Mouse (Mus musculus) right cerebral cortex, postnatal 10 days (tissue): ENCODE measurements around the gene Cpt1b.

ENCODE experiments used
- DNase-seq, 2 experiments: peaks; one replicate each; pipeline ENCODE4 v3.0.0; 2021; ENCODE audit warnings: low spot score in 2 of 2

Cpt1b gene

DNA sequence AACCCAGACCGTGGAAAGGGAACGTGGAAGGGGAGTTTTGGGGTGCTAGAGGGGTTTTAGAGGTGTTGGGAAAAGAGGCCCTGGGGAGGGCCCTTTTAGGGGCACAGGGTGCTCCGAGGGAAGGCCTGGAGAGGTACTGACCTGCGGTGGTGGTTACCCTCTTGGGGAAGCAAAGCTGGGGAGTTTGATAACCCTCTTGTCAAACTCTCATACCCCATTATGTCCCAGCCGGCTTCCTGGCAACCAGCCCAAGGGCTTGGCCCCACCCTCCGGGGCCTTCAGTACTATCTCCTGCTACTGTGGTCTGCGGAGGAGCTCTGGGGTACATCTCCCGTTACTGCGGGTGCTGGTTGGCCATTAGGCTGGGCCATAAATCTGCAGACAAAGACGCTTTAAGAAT lies 46.2 kb downstream of the Cpt1b start:
- no peak for DNase-seq

DNA sequence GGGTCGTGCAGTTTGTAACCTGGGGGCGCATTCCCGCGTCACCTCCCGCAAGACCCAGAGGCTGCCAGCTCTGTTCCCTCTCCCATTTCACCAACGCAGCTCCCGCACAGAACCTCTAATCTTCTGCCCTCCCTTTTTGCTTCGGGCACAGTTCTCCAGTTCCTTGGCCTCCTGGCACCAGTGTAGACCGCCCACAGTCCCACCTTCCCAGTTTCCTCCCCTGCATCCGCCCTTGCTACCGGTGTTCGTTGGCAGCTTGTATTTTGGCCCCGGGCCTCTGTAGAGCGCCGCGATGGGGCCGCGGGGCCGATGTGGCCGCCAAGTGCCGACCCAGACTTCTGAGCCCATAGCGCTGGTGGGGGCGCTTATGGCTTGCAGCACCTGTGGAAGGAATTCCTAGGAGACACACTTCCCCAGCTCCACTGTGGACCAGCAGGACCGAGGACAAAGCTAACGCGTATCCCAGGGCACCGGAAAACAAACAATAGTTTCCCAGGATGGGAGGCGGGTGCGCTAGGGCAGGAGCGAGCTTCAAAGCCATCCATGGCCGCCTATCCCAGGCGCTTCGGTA lies 46.7 kb downstream of the Cpt1b start, which contains the start of gene Odf3b:
Gene Odf3b (minus strand): TSS at position 452 of the 571 bp plus-strand sequence.
- DNase-seq, result no peak

DNA sequence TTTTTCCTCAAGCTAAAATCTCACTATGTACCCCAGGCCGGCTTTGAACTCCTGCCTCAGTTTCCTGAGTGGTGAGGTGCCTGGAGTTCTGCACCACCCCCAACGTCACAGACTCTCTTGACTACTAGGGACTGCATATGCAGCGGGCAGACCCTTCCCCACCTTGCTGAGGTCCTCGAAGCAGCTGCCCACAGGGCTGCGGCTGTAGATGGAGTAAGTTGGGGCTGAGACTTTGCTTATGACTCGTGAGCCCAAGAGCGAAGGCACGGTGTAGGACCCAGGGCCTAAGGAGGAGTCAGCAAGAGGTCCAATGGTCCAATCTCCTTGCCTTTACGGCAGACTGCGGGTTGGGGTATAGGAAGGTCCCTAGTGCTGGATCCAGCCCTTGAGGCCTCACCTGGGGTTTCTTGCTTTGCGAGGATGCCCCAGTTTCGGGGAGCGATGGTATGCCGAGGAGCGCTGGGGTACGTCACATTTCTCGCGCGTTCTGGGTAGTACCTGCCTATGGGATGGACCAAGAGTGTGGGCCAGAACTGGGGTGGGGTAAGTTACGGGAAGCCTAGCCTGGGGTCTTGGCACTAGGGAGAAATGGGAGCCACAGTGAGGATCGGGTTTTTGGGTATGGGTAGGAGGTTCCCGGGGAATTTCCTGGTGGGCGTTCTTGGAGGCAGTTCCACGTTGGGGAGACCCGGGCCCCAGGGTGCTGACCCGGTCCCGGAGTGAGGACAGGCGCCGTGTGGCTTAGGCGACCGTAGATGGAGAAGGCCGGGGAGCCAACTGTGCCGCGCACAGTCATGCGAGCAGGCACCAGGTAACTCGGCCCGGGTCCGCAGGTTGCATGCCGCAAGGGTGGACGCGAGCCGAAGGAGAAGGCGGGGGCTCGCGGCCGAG lies 47.5 kb downstream of the Cpt1b start:
- DNase-seq, result no peak

DNA sequence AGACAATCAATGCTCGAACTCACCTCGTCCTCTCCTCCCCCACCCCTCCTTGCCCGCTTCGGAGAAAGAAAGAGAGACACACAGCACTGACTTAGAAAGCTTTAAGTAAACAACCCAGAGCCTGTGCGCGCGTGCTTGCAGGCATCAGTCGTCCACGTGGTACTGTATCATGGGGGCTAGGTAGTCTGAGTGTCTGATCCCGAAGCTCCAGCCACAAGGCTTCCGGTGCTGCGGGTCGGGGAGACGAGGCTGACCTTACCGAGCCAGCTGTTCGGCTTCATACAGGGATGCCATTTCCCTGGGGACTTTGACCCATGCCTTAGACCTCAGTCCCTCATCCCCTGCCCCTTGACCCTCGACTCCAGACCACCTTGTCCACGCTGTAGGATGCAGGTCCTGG lies 48.3 kb downstream of the Cpt1b start:
- DNase-seq, result no peak

DNA sequence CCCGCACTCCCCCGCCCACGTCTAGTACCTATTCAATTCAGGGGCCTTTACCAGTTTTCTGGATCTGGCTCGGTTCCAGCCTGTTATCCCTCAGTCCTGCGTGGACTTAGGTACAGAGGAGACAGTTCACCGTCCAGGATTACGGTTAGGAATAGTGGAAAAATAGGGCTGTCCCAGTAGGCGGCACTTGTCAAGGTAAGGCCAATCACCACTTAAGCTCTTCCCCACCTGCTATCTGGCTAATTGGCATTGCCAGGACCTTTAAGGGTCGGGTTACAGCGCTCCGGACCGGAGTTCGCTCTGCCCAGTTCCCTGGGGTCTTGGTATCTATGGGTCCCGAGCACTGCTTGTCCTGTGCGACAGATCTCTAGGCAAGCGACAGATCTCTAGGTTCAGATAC lies 48.7 kb downstream of the Cpt1b start, which contains the start of gene Tymp:
Gene Tymp (minus strand): TSS at position 83 of the 400 bp plus-strand sequence.
- DNase-seq, result no peak

DNA sequence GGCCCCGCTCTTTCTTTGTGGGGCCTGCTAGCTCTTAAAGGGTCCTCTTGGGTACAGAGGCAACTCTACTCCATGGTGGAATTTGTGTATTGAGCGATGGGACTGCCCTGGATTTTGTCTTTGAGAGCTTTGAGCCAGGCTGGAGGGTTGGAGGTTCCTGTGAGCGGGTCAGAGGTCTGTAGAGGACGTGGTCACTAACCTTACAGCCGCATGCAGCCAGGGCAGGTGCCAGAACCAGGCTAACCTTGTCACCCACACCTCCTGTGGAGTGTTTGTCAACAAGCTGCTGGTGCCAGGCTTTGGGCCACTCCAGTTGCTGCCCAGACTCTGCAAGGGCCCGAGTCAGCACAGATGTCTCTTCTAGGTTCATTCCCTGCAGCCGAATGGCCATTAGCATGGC lies 49.6 kb downstream of the Cpt1b start:
- DNase-seq, result no peak

DNA sequence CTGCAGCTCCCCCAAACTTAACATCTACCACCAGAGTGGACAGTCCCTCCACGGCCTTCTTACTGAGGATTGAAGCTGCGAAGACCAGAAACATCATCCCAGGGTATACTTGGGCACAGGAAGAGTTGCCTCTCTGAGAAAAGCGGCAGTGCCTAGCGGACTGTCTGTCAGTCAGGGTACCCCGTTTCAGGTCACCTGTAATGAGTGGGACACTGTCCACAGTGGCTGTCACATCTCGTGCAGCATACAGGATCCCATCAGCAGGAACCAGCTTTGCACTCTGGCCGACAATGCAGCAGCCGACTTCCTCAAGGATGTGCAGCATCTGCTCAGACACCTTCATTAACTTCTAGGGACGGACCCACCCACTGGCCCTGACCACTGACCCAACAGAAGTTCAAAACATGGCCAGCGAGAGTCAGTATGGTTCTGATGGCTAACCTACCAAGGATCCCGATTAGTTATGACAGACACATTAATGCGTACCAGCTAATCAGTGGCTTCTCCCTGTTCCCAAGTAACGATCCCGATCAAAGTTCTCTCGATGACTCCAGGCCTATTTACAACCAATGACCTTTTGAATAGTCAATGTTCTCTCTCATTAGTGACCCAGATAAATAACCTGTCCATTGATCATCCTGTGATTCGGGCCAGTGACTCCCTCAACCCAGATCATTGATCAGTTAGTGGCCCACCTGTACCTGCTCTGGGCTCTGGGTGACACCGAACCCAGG lies 50.7 kb downstream of the Cpt1b start:
- DNase-seq, result no peak

DNA sequence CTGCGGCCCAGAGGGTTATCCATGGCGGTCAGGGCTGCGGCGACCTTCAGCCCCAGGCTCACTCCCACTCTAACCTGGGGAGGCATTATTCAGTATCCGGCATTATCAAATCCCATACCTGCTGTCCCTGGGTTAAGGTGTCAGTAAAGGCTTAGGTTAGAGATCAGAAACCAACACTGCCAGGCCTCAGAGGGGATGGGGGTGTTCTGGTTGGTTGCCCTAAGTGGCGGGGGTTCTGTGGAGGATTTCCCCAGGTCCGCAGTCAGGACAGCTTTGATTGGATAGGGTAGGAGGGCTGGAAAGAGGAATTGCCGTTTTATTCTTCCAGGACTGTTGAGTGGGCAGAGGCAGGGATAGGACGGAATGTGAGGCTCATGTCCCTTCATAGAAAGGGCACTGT lies 51.3 kb downstream of the Cpt1b start:
- no peak for DNase-seq

DNA sequence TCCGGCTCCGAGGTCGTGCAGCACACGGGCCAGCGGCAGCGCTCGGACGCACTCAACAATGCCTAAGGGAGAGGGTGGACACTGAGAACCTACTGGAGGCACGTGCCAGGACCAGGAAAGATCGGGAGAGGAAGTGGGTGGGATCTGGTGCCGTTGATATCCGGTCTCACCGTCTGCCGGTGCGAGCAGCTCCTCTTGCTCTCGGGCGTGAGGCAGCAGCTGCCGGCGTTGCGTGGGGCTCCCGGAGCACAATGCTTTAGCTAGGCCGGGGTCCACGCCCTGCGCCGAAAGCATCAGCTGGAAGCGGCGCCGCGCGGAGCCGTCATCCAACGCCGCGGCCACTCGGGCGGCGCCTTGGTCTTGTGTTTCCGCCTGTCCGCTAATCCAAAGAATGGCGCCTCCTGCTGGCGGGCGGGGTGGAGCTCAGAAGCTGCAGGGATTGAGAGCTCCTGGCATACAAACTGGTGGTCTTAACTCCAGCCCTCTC lies 51.9 kb downstream of the Cpt1b start, which contains the start of gene Sco2:
Gene Sco2 (minus strand): TSS at position 85 of the 487 bp plus-strand sequence.
- DNase-seq, result peak; percentile 94 to 95

DNA sequence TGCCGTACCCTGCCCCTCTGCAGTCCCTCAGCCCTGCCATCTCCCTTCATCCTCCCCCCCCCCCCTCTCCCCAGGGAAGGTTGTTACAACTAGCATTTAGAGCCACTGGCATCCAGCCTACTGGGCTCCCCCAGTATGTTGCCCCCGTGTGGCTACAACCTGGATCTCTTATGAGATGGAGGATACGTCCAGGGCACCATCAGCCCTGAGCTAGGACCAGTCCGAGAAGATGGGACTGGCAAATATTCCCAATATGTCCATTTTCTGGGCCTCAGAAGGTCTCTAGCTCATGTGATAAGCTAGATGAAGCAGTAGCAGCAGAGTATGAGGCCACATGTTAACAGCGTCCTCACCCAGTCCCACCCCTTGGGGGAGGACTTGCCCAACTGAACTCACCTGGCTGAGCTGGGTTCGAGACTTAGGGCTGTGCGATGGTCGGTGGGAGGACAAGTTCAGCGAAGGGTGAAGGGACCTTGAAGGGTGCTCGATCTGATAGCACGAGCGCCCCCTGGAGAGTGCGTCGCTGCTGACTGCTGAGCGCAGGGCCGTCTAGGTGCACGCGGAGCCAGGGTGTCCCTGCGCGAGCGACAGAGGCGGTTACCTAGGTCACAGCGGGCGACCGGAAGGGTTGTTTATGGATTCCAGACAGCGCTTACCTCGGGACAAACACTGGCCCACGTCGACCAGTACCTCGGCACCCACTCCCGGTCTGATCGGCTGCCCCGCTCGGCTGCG lies 52.5 kb downstream of the Cpt1b start:
- peak; percentile 88 to 90 for DNase-seq

DNA sequence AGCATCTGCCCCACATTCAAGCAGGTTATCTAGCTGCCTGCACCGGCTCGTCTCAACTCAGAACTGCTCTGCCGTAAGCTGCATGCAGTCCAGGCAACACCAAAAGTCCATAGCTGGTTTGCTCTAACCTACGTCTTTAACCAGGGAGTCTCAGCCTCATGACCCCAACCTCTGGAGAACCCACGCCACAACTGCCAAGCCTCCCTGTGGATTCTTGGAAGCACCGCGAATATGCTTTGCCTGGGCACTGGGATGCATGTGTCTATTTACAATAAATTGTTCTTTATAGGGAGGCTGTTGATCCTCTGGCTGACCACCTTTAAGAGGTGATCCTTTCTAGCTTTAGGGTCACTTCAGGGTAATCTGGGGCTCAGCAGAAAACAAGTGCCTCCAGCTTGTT lies 53.1 kb downstream of the Cpt1b start:
- no peak for DNase-seq

DNA sequence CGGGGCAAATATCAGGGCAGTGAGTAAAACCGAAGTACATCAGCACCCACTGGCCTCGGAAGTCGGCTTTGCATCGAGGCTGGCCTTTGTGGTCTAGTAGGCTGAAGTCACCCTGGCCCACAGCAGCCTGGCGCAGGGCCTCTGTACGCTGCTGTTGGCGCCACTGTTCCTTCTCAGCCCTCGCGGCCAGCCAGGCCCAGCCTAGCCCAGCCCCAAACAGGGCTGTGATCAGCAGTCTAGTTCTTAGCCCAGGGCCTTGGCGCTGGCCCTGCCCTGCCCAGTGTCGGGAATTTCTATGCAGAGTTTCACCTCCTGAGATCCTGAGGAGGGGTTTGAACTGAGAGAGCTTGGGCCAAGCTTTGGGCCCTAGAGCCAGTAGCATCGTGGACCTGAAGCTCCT lies 53.6 kb downstream of the Cpt1b start:
- DNase-seq, result no peak
